8 mouse cellular contexts compared by ENCODE assay signal in the genomic region with DNA sequence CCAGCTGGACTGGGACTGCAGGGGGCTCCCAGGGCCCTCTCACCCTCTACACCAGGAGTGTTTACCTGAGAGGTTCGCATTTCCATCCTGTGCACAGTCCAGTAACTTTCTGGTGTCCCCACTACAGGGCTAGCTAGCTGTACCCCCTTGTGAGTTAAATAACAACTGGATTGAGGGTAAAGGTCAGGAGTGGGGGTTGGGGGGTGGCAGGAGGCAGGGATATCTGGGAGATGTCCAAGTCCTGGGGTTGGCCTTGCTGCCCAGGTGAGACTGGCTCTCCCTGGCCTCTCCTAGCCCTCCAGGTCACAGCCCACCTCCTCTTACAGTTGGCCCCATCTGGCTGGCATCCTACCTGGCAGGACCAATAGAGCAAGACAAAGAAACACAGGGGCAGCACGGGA. TPM values are rescaled to one million over a fixed set of nuclear protein-coding genes. Genes with fewer than 3 reads are reported as not detected.
A peak's percentile ranks its signal among the peaks of the same experiment; 100 is the strongest.
DNase-seq lines count a peak whose midpoint lies in the region; ATAC-seq lines count a peak whose summit lies in the region.

A gene (minus strand): TSS at position 125 of the 401 bp plus-strand sequence.

- H3K27me3 ChIP-seq in hindbrain, embryonic 16.5 days (replicated peaks; ENCODE audit: control insufficient read depth, insufficient read depth, low read length), result no peaks in the 10 kb centered on the region
- H3K27me3 ChIP-seq in liver, embryonic 12.5 days (replicated peaks), result no peaks in the 10 kb centered on the region

- ATAC-seq in common myeloid progenitor, adult 5-6 weeks (replicated peaks; ENCODE audit: low read depth, poor library complexity, severe bottlenecking), result no peak
- ATAC-seq in hindbrain, embryonic 16.5 days, result no peak
- peak; percentile 50 for ATAC-seq in liver, embryonic 12.5 days

- H3K36me3 ChIP-seq in hindbrain, embryonic 16.5 days (ENCODE audit: control insufficient read depth, insufficient read depth, low read length), result peaks cover 24% of the 10 kb centered on the region
- H3K36me3 ChIP-seq in liver, embryonic 12.5 days, result peaks cover 73% of the 10 kb centered on the region

- 85% methylated on average over 2 of the region's 2 CpGs for WGBS in hindbrain, embryonic 16.5 days
- WGBS in liver, embryonic 12.5 days (ENCODE audit: insufficient replicate concordance), result 69% methylated on average over 2 of the region's 2 CpGs

- no peaks in the 10 kb centered on the region for H3K9me3 ChIP-seq in hindbrain, embryonic 16.5 days (ENCODE audit: control insufficient read depth, low read length)
- no peaks in the 10 kb centered on the region for H3K9me3 ChIP-seq in liver, embryonic 12.5 days (replicated peaks)

- no peak within 1 kb of the TSS for H3K27ac ChIP-seq in hindbrain, embryonic 16.5 days (ENCODE audit: low read depth, low read length)
- H3K27ac ChIP-seq in liver, embryonic 12.5 days, result peak within 1 kb of the TSS; percentile 76

- H3K4me2 ChIP-seq in hindbrain, embryonic 16.5 days (ENCODE audit: low read length), result no peak within 1 kb of the TSS
- H3K4me2 ChIP-seq in liver, embryonic 12.5 days, result peak within 1 kb of the TSS; percentile 26; the same call in 1 of the 2 replicates

- H3K4me3 ChIP-seq in hindbrain, embryonic 16.5 days (ENCODE audit: low read length), result no peak within 1 kb of the TSS
- no peak within 1 kb of the TSS for H3K4me3 ChIP-seq in liver, embryonic 12.5 days

- H3K9ac ChIP-seq in hindbrain, embryonic 16.5 days (ENCODE audit: low read depth, low read length), result no peak within 1 kb of the TSS
- H3K9ac ChIP-seq in liver, embryonic 12.5 days, result no peak within 1 kb of the TSS

- DNase-seq in layer of hippocampus, postnatal 14 days (ENCODE audit: low spot score in 2 of 2), result no peak
- no peak for DNase-seq in layer of hippocampus, adult 9-11 months
- DNase-seq in spleen, postnatal 14 days (ENCODE audit: low spot score in 2 of 2), result no peak
- no peak for DNase-seq in left cerebral cortex, adult 8-10 months (ENCODE audit: low spot score in 2 of 2)
- no peak for DNase-seq in embryo, embryonic 11 days

- no peaks in the 10 kb centered on the region for H3K4me1 ChIP-seq in hindbrain, embryonic 16.5 days (ENCODE audit: control insufficient read depth, insufficient read depth, low read depth, low read length)
- H3K4me1 ChIP-seq in liver, embryonic 12.5 days, result peaks cover 10% of the 10 kb centered on the region

RNA-seq across cellular contexts. Expression of the gene that starts here (rescaled TPM):
- total RNA-seq in layer of hippocampus, postnatal 14 days (2021), result 10 to 100 TPM; 11.6 to 13.0 TPM
- total RNA-seq in common myeloid progenitor, adult 5-6 weeks (2017), result 27.2 and 39.8 TPM in 2 replicates
- polyA plus RNA-seq in hindbrain, embryonic 16.5 days (2015; fragmentation: Nextera tagmentation; extraction: Ambion mirVana), result 20.2 and 20.9 TPM in 2 replicates
- polyA plus RNA-seq in liver, embryonic 12.5 days (2016; fragmentation: Nextera tagmentation; extraction: Ambion mirVana), result 32.8 and 35.8 TPM in 2 replicates
- 10 to 100 TPM in 1 of 4 experiments, 1 to 10 TPM in 3; 6.8 to 11.9 (median 9.1) TPM for total RNA-seq in left cerebral cortex, adult 8-10 months (2022)
